Mouse (Mus musculus): ENCODE measurements around the gene Slc9a1. TPM values are rescaled to one million over a fixed set of nuclear protein-coding genes. Genes with fewer than 3 reads are reported as not detected.
A peak's percentile ranks its signal among the peaks of the same experiment; 100 is the strongest.

Gene Slc9a1
- polyA plus RNA-seq, 1 experiment from 2014 or later, result 9.4 TPM

- Histone ChIP-seq H3K4me3 (no peak overlapping the region), H3K9me3 (no peaks in the 10 kb centered on the region), H3K36me3 (peaks cover 8% of the 10 kb centered on the region), H3K4me2 (peak overlapping the region; percentile 41), H3K9ac (peak overlapping the region; percentile 49), H3K27ac (peak overlapping the region; percentile 90), H3K27me3 (no peaks in the 10 kb centered on the region), H3K4me1 (peaks cover 73% of the 10 kb centered on the region)
- ATAC-seq (ENCODE audit: insufficient number of reproducible peaks, insufficient read depth, low FRiP score, low TSS enrichment, low read depth), result peak; percentile 71
- WGBS, result 4% methylated on average over 13 of the region's 13 CpGs
Measured at GRCm38 (mm10) chr4:133378236-133379045, 8.9 kb downstream of the Slc9a1 start.

DNA sequence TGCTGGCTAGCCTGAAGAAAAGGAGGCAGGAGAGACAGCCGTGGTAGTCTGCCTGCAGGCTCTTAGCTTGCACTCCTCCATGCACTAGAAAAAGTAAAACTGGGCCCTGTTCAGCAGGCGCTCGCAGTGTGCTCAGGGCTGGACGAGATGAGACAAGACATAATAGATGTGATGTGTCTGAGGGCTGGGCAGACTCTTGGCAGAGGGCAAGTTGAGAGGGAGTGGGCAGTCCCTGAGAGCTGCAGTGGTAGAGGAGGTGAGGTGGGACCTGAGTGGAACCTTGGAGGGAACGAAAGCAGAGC is 9.5 kb downstream of the Slc9a1 start:
- peaks cover 67% of the 10 kb centered on the region for H3K4me1 ChIP-seq
- peaks cover 8% of the 10 kb centered on the region for H3K36me3 ChIP-seq
- H3K4me2 ChIP-seq, result peak overlapping the region; percentile 41
- no peak overlapping the region for H3K4me3 ChIP-seq
- H3K9ac ChIP-seq, result peak overlapping the region; percentile 49; the same call in 1 of the 2 replicates
- H3K27me3 ChIP-seq, result no peaks in the 10 kb centered on the region
- H3K27ac ChIP-seq, result peak overlapping the region; percentile 90
- ATAC-seq (ENCODE audit: insufficient number of reproducible peaks, insufficient read depth, low FRiP score, low TSS enrichment, low read depth), result no peak
- H3K9me3 ChIP-seq, result no peaks in the 10 kb centered on the region
- 28% methylated on average over 5 of the region's 5 CpGs for WGBS

GRCm38 (mm10) chr4:133379861-133380260 is 10.4 kb downstream of the Slc9a1 start:
- ATAC-seq (ENCODE audit: insufficient number of reproducible peaks, insufficient read depth, low FRiP score, low TSS enrichment, low read depth), result no peak
- H3K27ac ChIP-seq, result peak overlapping the region; percentile 69; the same call in 1 of the 2 replicates
- no peaks in the 10 kb centered on the region for H3K27me3 ChIP-seq
- peaks cover 60% of the 10 kb centered on the region for H3K4me1 ChIP-seq
- H3K4me2 ChIP-seq, result no peak overlapping the region
- no peaks in the 10 kb centered on the region for H3K9me3 ChIP-seq
- 56% methylated on average over 3 of the region's 3 CpGs for WGBS
- no peak overlapping the region for H3K9ac ChIP-seq
- H3K4me3 ChIP-seq, result no peak overlapping the region
- H3K36me3 ChIP-seq, result peaks cover 5% of the 10 kb centered on the region

- H3K4me2 ChIP-seq, result no peak overlapping the region
- WGBS, result 64% methylated on average over 6 of the region's 6 CpGs
- peaks cover 55% of the 10 kb centered on the region for H3K4me1 ChIP-seq
Measured at GRCm38 (mm10) chr4:133380532-133380931, 11.0 kb downstream of the Slc9a1 start.

DNA sequence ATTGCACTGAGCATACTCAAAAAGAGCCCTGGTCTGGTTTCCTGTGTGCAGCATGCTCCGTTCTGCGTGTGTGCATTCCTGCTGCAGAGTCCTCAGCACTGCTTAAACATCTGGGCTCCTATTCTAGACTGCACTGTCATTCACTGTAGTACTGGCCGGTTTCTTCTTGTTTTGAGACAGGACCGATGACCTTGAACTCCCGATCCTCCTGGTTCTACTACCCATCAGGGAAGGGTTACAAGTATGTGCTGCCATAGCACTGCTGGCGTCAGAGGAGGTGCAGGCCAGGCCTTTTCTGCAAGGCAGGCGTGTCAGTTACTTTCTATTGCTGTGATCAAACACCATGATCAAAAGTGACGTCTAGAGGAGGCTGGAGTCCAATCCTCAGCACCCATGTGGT is 11.6 kb downstream of the Slc9a1 start:
- no peak for ATAC-seq (ENCODE audit: insufficient number of reproducible peaks, insufficient read depth, low FRiP score, low TSS enrichment, low read depth)
- Histone ChIP-seq H3K9ac (no peak overlapping the region), H3K4me3 (no peak overlapping the region), H3K4me2 (no peak overlapping the region), H3K27ac (peak overlapping the region; percentile 69; the same call in 1 of the 2 replicates), H3K9me3 (no peaks in the 10 kb centered on the region), H3K4me1 (peaks cover 48% of the 10 kb centered on the region), H3K27me3 (no peaks in the 10 kb centered on the region), H3K36me3 (no peaks in the 10 kb centered on the region; the same call in 1 of the 2 replicates)
- 76% methylated on average over 8 of the region's 8 CpGs for WGBS

More at GRCm38 (mm10) chr4:133380532-133380931, 11.0 kb downstream of the Slc9a1 start:
- no peaks in the 10 kb centered on the region; the same call in 1 of the 2 replicates for H3K36me3 ChIP-seq
- H3K9me3 ChIP-seq, result no peaks in the 10 kb centered on the region
- ATAC-seq (ENCODE audit: insufficient number of reproducible peaks, insufficient read depth, low FRiP score, low TSS enrichment, low read depth), result no peak
- peak overlapping the region; percentile 69 for H3K27ac ChIP-seq
- no peak overlapping the region for H3K9ac ChIP-seq
- no peak overlapping the region for H3K4me3 ChIP-seq
- H3K27me3 ChIP-seq, result no peaks in the 10 kb centered on the region

DNA sequence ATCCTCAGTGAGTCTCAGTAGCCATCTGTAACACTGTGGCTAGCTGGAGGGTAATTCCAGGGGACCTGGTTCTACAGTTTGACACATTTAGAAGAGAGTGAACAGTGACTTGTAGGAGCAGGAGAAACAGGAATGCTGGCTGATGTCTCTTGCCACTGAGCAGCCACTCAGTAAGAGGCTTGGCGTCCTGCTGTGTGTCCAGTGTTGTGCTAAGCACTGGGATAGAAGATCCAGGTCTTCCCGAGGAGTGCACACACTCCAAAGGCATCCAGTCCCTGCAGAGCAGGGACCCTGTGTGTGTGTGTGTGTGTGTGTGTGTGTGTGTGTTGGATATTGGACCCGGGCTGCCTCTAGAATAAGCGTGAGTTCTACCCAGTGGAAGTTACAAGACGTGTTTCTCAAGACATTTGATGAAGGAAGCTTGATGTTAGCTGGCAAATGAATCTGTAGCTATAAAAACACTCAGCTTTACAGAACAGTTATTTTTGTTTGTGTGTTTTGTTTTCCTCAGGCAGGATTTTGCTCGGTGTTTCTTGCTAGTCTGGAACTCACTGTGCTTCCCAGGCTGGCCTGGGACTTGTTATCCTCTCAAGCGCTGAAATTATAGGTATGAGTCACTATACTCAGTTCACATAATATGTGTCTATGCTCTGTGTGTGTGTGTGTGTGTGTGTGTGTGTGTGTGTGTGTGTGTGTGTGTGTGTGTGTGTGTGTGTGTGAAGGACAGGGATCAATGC is 16.7 kb downstream of the Slc9a1 start:
- Histone ChIP-seq H3K4me2 (no peak overlapping the region), H3K36me3 (no peaks in the 10 kb centered on the region; the same call in 1 of the 2 replicates), H3K27ac (no peak overlapping the region), H3K27me3 (no peaks in the 10 kb centered on the region), H3K4me3 (no peak overlapping the region), H3K9ac (peak overlapping the region; percentile 49; the same call in 1 of the 2 replicates), H3K9me3 (no peaks in the 10 kb centered on the region), H3K4me1 (peaks cover 28% of the 10 kb centered on the region)
- WGBS, result 76% methylated on average over 7 of the region's 7 CpGs
- no peak for ATAC-seq (ENCODE audit: insufficient number of reproducible peaks, insufficient read depth, low FRiP score, low TSS enrichment, low read depth)

- no peaks in the 10 kb centered on the region for H3K9me3 ChIP-seq
- no peak for ATAC-seq (ENCODE audit: insufficient number of reproducible peaks, insufficient read depth, low FRiP score, low TSS enrichment, low read depth)
- H3K4me3 ChIP-seq, result no peak overlapping the region
- no peaks in the 10 kb centered on the region; the same call in 1 of the 2 replicates for H3K36me3 ChIP-seq
- no peak overlapping the region for H3K27ac ChIP-seq
- H3K4me2 ChIP-seq, result no peak overlapping the region
- no peak overlapping the region for H3K9ac ChIP-seq
- H3K27me3 ChIP-seq, result no peaks in the 10 kb centered on the region
- peaks cover 33% of the 10 kb centered on the region for H3K4me1 ChIP-seq
Measured at GRCm38 (mm10) chr4:133387053-133387452, 17.5 kb downstream of the Slc9a1 start.

GRCm38 (mm10) chr4:133388781-133389552 is 19.5 kb downstream of the Slc9a1 start:
- Histone ChIP-seq H3K4me1 (peaks cover 33% of the 10 kb centered on the region), H3K9ac (no peak overlapping the region), H3K36me3 (no peaks in the 10 kb centered on the region; the same call in 1 of the 2 replicates), H3K9me3 (no peaks in the 10 kb centered on the region), H3K27me3 (no peaks in the 10 kb centered on the region), H3K4me2 (no peak overlapping the region), H3K27ac (no peak overlapping the region), H3K4me3 (no peak overlapping the region)
- no peak for ATAC-seq (ENCODE audit: insufficient number of reproducible peaks, insufficient read depth, low FRiP score, low TSS enrichment, low read depth)
- 80% methylated on average over 16 of the region's 16 CpGs for WGBS

DNA sequence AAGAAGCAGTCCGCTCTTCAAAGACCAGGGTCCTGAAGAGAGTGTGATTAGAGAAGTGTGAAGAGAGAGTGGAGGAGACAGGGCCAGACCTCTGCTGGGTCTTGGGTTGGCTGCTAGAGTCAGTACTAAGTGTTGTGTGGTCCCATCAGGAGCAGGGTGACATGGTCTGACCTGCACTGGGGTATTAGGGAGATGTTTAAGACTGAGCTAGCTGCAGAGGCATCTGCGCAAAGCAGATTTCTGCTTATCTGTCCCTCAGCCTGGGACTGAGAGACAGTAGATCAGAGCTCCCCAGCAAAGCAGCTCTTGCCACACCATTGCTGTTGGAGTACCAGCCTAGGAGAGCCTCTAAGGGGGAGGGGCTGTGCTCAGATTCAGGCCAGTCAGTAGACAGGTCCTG is 20.5 kb downstream of the Slc9a1 start:
- H3K27ac ChIP-seq, result no peak overlapping the region
- H3K36me3 ChIP-seq, result no peaks in the 10 kb centered on the region; the same call in 1 of the 2 replicates
- H3K4me3 ChIP-seq, result no peak overlapping the region
- H3K4me2 ChIP-seq, result no peak overlapping the region
- WGBS, result 92% methylated on average over 2 of the region's 2 CpGs
- H3K4me1 ChIP-seq, result peaks cover 41% of the 10 kb centered on the region
- ATAC-seq (ENCODE audit: insufficient number of reproducible peaks, insufficient read depth, low FRiP score, low TSS enrichment, low read depth), result no peak
- no peaks in the 10 kb centered on the region for H3K9me3 ChIP-seq
- no peaks in the 10 kb centered on the region for H3K27me3 ChIP-seq
- no peak overlapping the region; the same call in 1 of the 2 replicates for H3K9ac ChIP-seq

DNA sequence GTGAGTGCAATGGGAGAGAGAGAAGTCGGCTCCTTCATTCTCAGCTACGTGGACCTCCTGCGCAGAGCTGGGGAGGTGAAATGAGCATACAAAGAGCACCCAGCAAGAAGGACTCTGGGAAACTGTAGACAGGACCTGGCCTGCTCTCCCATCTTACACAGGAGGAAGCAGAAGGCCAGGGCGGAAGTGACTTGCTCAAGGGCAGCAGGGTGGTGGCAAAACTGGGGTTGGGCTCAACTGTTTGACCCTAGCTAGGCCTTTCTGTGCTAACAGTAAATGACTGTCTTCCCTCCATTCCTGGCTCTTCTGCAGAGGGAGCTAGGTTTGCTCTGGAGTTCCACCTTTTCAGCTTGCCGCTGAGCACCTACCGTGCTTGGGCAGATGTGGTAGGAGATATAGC is 21.1 kb downstream of the Slc9a1 start:
- H3K27me3 ChIP-seq, result no peaks in the 10 kb centered on the region
- 91% methylated on average over 6 of the region's 6 CpGs for WGBS
- H3K9ac ChIP-seq, result no peak overlapping the region; the same call in 1 of the 2 replicates
- ATAC-seq (ENCODE audit: insufficient number of reproducible peaks, insufficient read depth, low FRiP score, low TSS enrichment, low read depth), result no peak
- no peaks in the 10 kb centered on the region for H3K36me3 ChIP-seq
- no peaks in the 10 kb centered on the region for H3K9me3 ChIP-seq
- no peak overlapping the region for H3K4me3 ChIP-seq
- H3K27ac ChIP-seq, result peak overlapping the region; percentile 75; the same call in 1 of the 2 replicates
- no peak overlapping the region for H3K4me2 ChIP-seq
- H3K4me1 ChIP-seq, result peaks cover 47% of the 10 kb centered on the region

All from embryonic facial prominence, embryonic 13.5 days (tissue).